Mouse (Mus musculus): ENCODE data around the gene Cxcr4.
"Not testable (repeated sequence)": the region's sequence is repeated elsewhere in the genome, so short reads cannot be mapped to it uniquely, and the experiment has no call there.

Cxcr4 gene

GRCm38 (mm10) chr1:128597209-128597782, 5.2 kb upstream of the Cxcr4 start:
- no peak for DNase-seq (ENCODE audit: low read depth)

GRCm38 (mm10) chr1:128595528-128595927, 3.4 kb upstream of the Cxcr4 start:
- DNase-seq (ENCODE audit: low read depth): no peak

GRCm38 (mm10) chr1:128595105-128595420, 3.0 kb upstream of the Cxcr4 start:
- peak; percentile 7 for DNase-seq (ENCODE audit: low read depth)

- no peak for DNase-seq (ENCODE audit: low read depth)
Measured at GRCm38 (mm10) chr1:128594353-128595104, 2.4 kb upstream of the Cxcr4 start.

GRCm38 (mm10) chr1:128592961-128593501, 938 bp upstream of the Cxcr4 start:
- DNase-seq (ENCODE audit: low read depth): no peak

GRCm38 (mm10) chr1:128591721-128592210, 327 bp downstream of the Cxcr4 start:
- no peak for DNase-seq (ENCODE audit: low read depth)

GRCm38 (mm10) chr1:128590816-128591720, 1.0 kb downstream of the Cxcr4 start:
- peak; percentile 92 for DNase-seq (ENCODE audit: low read depth)

GRCm38 (mm10) chr1:128590011-128590410, 2.1 kb downstream of the Cxcr4 start:
- no peak for DNase-seq (ENCODE audit: low read depth)

- DNase-seq (ENCODE audit: low read depth): no peak
Measured at GRCm38 (mm10) chr1:128589488-128589887, 2.6 kb downstream of the Cxcr4 start.

GRCm38 (mm10) chr1:128588337-128588736, 3.8 kb downstream of the Cxcr4 start:
- no peak for DNase-seq (ENCODE audit: low read depth)

- DNase-seq (ENCODE audit: low read depth): no peak
Measured at GRCm38 (mm10) chr1:128586928-128587780, 4.9 kb downstream of the Cxcr4 start.

GRCm38 (mm10) chr1:128586162-128586927, 5.7 kb downstream of the Cxcr4 start:
- no peak for DNase-seq (ENCODE audit: low read depth)

GRCm38 (mm10) chr1:128585396-128586161, 6.5 kb downstream of the Cxcr4 start:
- no peak for DNase-seq (ENCODE audit: low read depth)

- not testable (repeated sequence) for DNase-seq (ENCODE audit: low read depth)
Measured at GRCm38 (mm10) chr1:128584716-128585115, 7.4 kb downstream of the Cxcr4 start.

GRCm38 (mm10) chr1:128583279-128583872, 8.7 kb downstream of the Cxcr4 start:
- DNase-seq (ENCODE audit: low read depth): no peak

GRCm38 (mm10) chr1:128580321-128580720, 11.8 kb downstream of the Cxcr4 start:
- DNase-seq (ENCODE audit: low read depth): no peak

GRCm38 (mm10) chr1:128578454-128578853, 13.6 kb downstream of the Cxcr4 start:
- no peak for DNase-seq (ENCODE audit: low read depth)

- no peak for DNase-seq (ENCODE audit: low read depth)
Measured at GRCm38 (mm10) chr1:128575096-128575495, 17.0 kb downstream of the Cxcr4 start.

- DNase-seq (ENCODE audit: low read depth): no peak
Measured at GRCm38 (mm10) chr1:128571033-128571432, 21.1 kb downstream of the Cxcr4 start.

Measured in naive thymus-derived CD4-positive, alpha-beta T cell, adult 2 months (primary cell).